Mouse (Mus musculus) kidney, embryonic 14.5 days (tissue): ENCODE results near the gene Trim16. TPM values are rescaled to one million over a fixed set of nuclear protein-coding genes. Genes with fewer than 3 reads are reported as not detected.

Source experiments
- ATAC-seq: fragments of 200-750 bp; cut with Nextera tagmentation; 2 replicates; pipeline ENCODE4 v1.8.0; 2017; ENCODE audit warnings: moderate number of reproducible peaks, mild to moderate bottlenecking, moderate TSS enrichment, moderate library complexity; ENCODE audit not compliant: low FRiP score, low TSS enrichment
- H3K27ac ChIP-seq: fragments of 300-500 bp; sonication (generic); 2 replicates; pipeline ENCODE4 v1.5.1; 2014; ENCODE audit warnings: low read depth, mild to moderate bottlenecking, low read length, moderate library complexity, mixed read lengths
- H3K27me3 ChIP-seq: fragments of 300-500 bp; sonication (generic); 2 replicates; pipeline ENCODE4 v1.6.1; 2014; ENCODE audit warnings: mild to moderate bottlenecking, low read length; ENCODE audit not compliant: control insufficient read depth, insufficient read depth
- H3K36me3 ChIP-seq: fragments of 300-500 bp; sonication (generic); 2 replicates; pipeline ENCODE4 v1.6.1; 2014; ENCODE audit warnings: low read length, mixed read lengths; ENCODE audit not compliant: control insufficient read depth, insufficient read depth
- H3K4me1 ChIP-seq: fragments of 300-500 bp; sonication (generic); 2 replicates; pipeline ENCODE4 v1.6.1; 2014; ENCODE audit warnings: low read length, mixed read lengths; ENCODE audit not compliant: control insufficient read depth, insufficient read depth
- H3K4me2 ChIP-seq: fragments of 300-500 bp; sonication (generic); replicated peaks from 2 replicates; pipeline ENCODE4 v1.6.1; 2014; ENCODE audit warnings: low read depth, mild to moderate bottlenecking, low read length
- H3K4me3 ChIP-seq: fragments of 300-500 bp; sonication (generic); 2 replicates; pipeline ENCODE4 v1.5.1; 2014; ENCODE audit warnings: mild to moderate bottlenecking, low read length
- H3K9ac ChIP-seq: fragments of 300-500 bp; sonication (generic); 2 replicates; pipeline ENCODE4 v1.6.1; 2014; ENCODE audit warnings: low read depth, mild to moderate bottlenecking, low read length, moderate library complexity
- H3K9me3 ChIP-seq: fragments of 300-500 bp; sonication (generic); 2 replicates; pipeline ENCODE4 v1.6.1; 2016; ENCODE audit warnings: low read length; ENCODE audit not compliant: control insufficient read depth
- WGBS: fragments of 180-500 bp; shearing (Covaris S2); extraction: QIAGEN DNeasy Blood & Tissue Kit; methylation state at CpG from one replicate; pipeline ENCODE4 v1.1.7; 2014; 5-methylcytosine and 5-hydroxymethylcytosine counted together
- polyA plus RNA-seq: library from polyadenylated mRNA; unstranded; fragments of >200 nt; fragmentation: Nextera tagmentation; extraction: Ambion mirVana; gene quantifications from 2 replicates; pipeline ENCODE4 v1.2.1, GENCODE M21; 2014

The Trim16 gene
- polyA plus RNA-seq, 1 experiment from 2014 or later: 18.6 TPM

DNA sequence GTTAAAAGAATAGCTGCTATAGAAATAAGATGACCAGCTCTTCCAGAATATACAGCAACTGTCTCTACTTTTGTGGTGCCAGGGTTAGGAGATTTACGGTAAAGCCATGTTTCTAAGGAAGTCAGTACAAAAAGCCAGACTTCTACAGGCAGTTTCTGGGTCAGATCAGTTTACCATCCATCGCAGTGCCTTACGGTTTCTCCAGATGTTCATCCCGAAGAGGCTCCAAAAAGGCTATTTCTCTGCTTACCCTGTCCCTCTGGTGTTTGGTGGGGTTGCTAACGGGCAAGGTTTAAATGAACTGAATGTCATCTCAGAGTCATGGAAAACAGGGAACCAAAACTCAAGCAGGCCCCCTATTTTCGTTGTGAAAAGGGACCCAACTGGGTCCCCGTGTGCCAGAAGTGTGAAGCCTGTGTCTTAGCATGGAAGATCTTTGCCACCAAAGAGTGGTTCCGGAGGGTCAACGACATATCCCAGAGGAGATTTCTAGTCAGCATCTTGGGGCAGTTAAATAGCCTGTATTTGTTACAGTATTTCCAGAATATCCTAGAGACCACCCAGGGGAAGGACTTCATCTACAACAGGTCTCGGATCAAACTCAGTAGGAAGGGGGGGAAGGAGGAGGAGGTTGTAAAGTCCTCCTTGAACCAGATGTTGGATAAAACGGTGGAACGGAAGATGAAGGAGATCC lies 27.1 kb downstream of the Trim16 start, which contains the start of gene Fbxw10:
Gene Fbxw10, plus strand, starts transcription at position 109 of the 694 bp plus-strand sequence.
- Histone ChIP-seq H3K4me2 (peak within 1 kb of the TSS; percentile 30), H3K27ac (no peak within 1 kb of the TSS), H3K36me3 (no peaks in the 10 kb centered on the region), H3K9ac (no peak within 1 kb of the TSS), H3K4me1 (peaks cover 9% of the 10 kb centered on the region; the same call in 1 of the 2 replicates), H3K27me3 (no peaks in the 10 kb centered on the region), H3K9me3 (no peaks in the 10 kb centered on the region), H3K4me3 (peak within 1 kb of the TSS; percentile 11; the same call in 1 of the 2 replicates)
- ATAC-seq: no peak
- WGBS: 15% methylated on average over 12 of the region's 12 CpGs

DNA sequence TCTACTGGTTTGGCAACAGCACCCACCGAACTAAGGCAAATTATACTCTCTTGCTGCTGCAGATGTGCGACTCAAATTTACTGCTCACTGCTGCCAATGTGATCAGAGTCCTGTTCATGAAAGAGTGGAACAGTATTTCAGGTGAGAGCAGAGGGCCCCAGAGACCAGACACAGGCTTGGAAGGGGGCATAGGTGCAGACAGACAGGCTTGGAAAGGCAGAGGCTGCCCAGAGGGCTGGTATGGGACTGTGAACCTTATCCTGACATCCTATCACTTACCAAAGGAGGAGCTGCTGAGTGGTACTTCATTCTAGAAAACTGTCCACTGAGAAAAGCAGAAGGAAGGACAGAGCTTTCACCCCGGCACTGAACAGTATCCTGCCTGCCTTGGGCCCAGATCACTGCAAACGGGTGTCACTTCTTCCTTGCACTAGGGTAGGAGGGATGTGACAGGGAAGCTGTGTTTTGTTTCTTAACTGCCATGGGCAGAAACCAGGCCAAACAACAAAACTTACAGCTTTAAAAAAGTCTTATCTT lies 27.7 kb downstream of the Trim16 start:
- Histone ChIP-seq H3K4me2 (no peak overlapping the region; the same call in 1 of the 2 replicates), H3K27ac (no peak overlapping the region), H3K4me3 (no peak overlapping the region), H3K36me3 (no peaks in the 10 kb centered on the region), H3K9me3 (no peaks in the 10 kb centered on the region), H3K9ac (no peak overlapping the region), H3K4me1 (peaks cover 9% of the 10 kb centered on the region; the same call in 1 of the 2 replicates), H3K27me3 (no peaks in the 10 kb centered on the region)
- 38% methylated on average over 4 of the region's 4 CpGs for WGBS
- ATAC-seq: no peak

DNA sequence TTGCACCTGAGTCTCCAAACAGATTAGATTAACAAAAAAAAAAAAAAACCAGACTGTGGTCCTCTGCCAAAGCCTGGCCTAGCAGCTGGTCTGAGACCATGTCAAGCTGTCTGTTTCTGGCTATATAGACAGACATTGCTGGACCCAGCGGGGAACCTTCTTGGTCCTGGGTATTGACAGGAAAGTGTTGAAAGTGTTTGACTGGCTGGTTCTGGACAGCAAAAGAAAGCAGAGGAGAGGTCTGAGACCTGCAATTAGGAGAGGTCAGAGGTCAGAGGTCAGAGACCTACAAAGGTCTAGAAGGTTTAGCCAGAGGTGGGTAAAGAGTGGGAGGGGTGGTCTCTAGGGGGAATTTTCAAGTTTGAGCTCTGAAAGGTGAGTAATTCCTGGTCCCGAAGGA lies 28.3 kb downstream of the Trim16 start:
- H3K9ac ChIP-seq: no peak overlapping the region
- no peak overlapping the region for H3K4me3 ChIP-seq
- no peak for ATAC-seq
- 29% methylated on average over 2 of the region's 2 CpGs for WGBS
- H3K36me3 ChIP-seq: no peaks in the 10 kb centered on the region
- no peak overlapping the region for H3K4me2 ChIP-seq
- H3K9me3 ChIP-seq: no peaks in the 10 kb centered on the region
- H3K4me1 ChIP-seq: peaks cover 9% of the 10 kb centered on the region; the same call in 1 of the 2 replicates
- H3K27ac ChIP-seq: no peak overlapping the region
- no peaks in the 10 kb centered on the region for H3K27me3 ChIP-seq

DNA sequence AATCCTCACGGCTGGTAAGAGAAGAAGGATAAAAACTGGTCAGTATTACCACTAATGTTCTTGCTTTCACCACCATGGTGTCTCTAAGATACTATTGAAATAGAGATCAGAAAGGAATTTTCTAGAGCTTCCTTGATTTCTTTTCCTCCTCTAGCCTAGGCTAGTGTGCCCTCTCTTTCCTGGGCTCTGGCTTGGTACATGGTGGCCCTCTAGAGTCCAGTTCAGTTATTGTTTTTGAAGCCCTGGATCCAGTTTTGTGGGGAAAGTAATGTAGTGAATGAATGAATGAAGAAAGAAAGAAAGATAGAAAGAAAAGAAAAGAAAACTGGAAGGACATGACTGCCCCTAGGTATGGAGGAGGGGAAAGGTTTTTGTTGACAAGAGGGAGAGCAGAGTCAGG lies 31.2 kb downstream of the Trim16 start:
- H3K4me1 ChIP-seq: peaks cover 9% of the 10 kb centered on the region; the same call in 1 of the 2 replicates

DNA sequence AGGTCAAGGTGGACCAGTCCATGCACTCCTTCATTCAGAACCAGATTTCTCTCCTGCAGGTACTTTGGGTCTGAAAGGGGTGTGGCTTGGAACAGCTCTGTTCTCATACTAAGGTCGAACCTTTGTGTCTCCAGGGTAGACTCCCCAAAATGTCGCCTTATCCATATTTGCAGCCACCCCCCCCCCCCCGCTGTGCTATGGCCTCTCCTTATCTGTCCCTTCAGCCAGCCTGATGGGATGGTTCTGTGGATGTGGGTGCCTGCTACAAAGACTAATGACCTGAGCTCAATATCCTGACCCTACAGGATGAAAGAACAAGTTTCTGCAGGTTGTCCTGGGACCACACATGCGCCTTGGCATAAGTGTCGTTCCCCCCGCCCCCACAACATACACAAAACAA lies 33.3 kb downstream of the Trim16 start:
- Histone ChIP-seq H3K36me3 (no peaks in the 10 kb centered on the region), H3K27ac (no peak overlapping the region), H3K27me3 (no peaks in the 10 kb centered on the region), H3K9me3 (no peaks in the 10 kb centered on the region), H3K4me3 (no peak overlapping the region), H3K9ac (no peak overlapping the region), H3K4me1 (no peaks in the 10 kb centered on the region), H3K4me2 (no peak overlapping the region)
- 85% methylated on average over 6 of the region's 6 CpGs for WGBS
- no peak for ATAC-seq

More for the DNA sequence above, 31.2 kb downstream of the Trim16 start:
- no peaks in the 10 kb centered on the region for H3K27me3 ChIP-seq
- no peak overlapping the region for H3K27ac ChIP-seq
- 79% methylated on average over 1 of the region's 1 CpGs for WGBS
- no peak overlapping the region for H3K4me3 ChIP-seq
- no peak for ATAC-seq
- no peaks in the 10 kb centered on the region for H3K36me3 ChIP-seq
- no peak overlapping the region for H3K9ac ChIP-seq
- no peaks in the 10 kb centered on the region for H3K9me3 ChIP-seq
- no peak overlapping the region for H3K4me2 ChIP-seq

DNA sequence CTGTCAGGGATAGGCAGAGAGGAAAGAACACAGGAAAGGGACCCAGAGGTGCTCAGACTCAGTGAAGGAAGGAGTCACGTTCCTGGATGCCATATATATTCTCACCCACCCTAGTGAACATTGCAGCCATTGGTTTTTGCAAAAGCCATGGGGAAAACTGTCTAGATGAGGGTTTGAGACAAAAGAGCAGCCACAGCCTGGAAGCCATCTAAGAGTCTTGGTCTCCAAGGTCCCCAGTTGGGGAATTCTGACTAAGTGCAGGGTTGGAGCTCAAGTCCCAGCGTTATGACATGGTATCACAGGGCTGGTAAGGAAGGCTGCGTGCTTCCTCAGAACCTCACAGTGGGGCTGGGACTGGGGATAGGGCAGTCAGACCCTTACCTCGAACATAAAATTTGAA lies 45.5 kb downstream of the Trim16 start:
- Histone ChIP-seq H3K4me1 (no peaks in the 10 kb centered on the region), H3K27me3 (no peaks in the 10 kb centered on the region), H3K4me2 (no peak overlapping the region), H3K4me3 (no peak overlapping the region), H3K27ac (no peak overlapping the region), H3K9me3 (no peaks in the 10 kb centered on the region), H3K9ac (no peak overlapping the region), H3K36me3 (no peaks in the 10 kb centered on the region)
- no peak for ATAC-seq
- WGBS: 71% methylated on average over 4 of the region's 4 CpGs

DNA sequence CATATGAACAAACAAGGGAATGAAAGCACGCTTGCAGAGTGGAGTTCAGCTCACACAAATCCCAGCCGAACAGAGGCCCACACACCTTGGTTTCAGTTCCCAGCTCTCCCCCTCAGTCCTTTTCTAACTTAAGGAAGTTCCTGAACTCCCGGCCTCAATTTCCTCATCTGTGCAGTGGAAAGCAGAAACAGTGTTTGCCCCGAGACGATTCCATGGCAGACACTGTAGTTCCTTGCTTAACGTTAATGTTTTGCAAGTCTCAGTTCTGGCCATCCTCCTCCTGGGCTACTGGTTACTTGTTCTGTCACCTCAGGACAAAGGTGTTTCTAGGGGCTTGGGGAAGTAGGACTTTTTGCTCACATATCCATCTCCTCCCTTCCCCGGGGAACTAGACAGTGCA lies 46.7 kb downstream of the Trim16 start:
- Histone ChIP-seq H3K27me3 (no peaks in the 10 kb centered on the region), H3K9ac (no peak overlapping the region), H3K36me3 (no peaks in the 10 kb centered on the region), H3K4me1 (no peaks in the 10 kb centered on the region), H3K27ac (no peak overlapping the region), H3K9me3 (no peaks in the 10 kb centered on the region), H3K4me2 (no peak overlapping the region), H3K4me3 (no peak overlapping the region)
- ATAC-seq: no peak
- WGBS: 86% methylated on average over 7 of the region's 7 CpGs

DNA sequence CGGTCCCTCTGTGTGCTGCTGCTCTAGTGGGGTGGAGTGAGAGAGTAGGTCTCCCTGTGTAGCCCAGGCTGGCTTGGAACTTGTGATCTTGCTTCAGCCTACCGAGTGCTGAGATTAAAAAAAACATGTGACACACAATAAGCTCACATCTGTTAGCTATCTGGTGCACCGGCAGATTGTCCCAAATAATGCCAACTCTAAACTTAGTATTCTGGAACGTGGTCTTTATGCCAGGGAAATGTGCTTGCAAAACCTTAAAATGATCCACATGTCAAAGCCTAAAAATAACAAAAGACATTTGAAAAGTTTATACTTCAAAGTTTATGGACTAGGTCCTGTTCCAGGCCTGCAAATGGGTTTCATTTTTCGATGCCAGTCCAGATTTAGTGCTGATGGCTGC lies 49.2 kb downstream of the Trim16 start:
- Histone ChIP-seq H3K9ac (no peak overlapping the region), H3K27me3 (no peaks in the 10 kb centered on the region), H3K27ac (no peak overlapping the region), H3K36me3 (no peaks in the 10 kb centered on the region), H3K4me1 (no peaks in the 10 kb centered on the region), H3K4me3 (no peak overlapping the region), H3K9me3 (no peaks in the 10 kb centered on the region), H3K4me2 (no peak overlapping the region)
- ATAC-seq: no peak
- WGBS: 78% methylated on average over 5 of the region's 5 CpGs

DNA sequence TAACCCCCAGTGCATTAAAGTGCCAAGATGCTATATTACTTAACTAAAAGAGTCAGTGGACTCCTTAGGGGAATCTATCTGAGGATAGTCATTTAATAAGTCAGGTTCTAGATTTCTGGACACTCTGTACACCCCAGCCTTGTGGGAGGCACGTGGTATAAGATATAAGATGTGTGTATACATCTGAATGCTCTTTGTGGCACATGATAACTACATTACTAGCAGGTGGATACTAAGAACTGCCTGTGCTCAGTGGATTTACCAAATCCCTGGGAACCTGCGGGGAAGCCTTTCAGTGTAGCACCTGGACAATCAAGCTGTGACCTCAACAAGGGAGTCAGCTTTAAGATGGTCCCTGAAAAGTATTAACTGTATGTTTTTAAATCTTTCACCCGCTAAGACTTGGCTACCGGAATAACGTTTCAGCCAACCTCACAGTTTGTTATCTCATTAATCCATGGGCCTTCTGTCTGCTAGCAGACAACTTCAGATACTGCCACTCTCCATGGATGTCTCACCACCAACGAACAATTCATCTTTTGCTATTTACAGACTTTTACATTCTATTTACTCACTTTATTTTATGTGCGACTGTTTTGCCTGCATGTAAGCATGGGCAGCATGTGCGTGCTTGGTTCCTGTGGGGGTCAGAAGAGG lies 49.8 kb downstream of the Trim16 start:
- H3K4me2 ChIP-seq: no peak overlapping the region
- H3K27ac ChIP-seq: no peak overlapping the region
- H3K4me1 ChIP-seq: no peaks in the 10 kb centered on the region
- no peak overlapping the region for H3K9ac ChIP-seq
- no peaks in the 10 kb centered on the region for H3K36me3 ChIP-seq
- H3K4me3 ChIP-seq: no peak overlapping the region
- no peaks in the 10 kb centered on the region for H3K9me3 ChIP-seq
- 86% methylated on average over 8 of the region's 8 CpGs for WGBS
- no peaks in the 10 kb centered on the region for H3K27me3 ChIP-seq
- ATAC-seq: no peak
